Mouse (Mus musculus): ENCODE results near the gene Carmil3. TPM values are rescaled to one million over a fixed set of nuclear protein-coding genes. Genes with fewer than 3 reads are reported as not detected.

Carmil3 gene
- polyA plus RNA-seq, 1 experiment from 2014 or later, result 0.52 TPM

DNA sequence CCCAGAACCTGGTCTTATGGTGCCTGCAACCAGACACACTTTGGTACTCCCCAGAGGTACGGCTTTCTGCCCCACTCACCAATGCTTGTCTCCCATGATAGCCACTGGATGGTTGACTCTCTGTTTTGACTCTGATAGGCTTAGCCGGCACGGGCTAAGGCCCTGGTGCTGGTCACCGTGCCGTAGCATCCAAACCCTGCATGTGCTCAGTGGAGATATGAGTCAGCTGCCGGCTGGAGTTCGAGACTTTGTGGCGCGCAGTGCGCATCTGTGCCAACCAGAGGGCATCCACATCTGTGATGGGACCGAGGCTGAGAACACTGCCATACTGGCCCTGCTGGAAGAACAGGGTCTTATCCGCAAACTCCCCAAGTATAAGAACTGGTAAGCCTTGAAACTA, 51.8 kb downstream of the Carmil3 start:
- Histone ChIP-seq H3K36me3 (ENCODE audit: control insufficient read depth, insufficient read depth) (peaks cover 37% of the 10 kb centered on the region), H3K27ac (ENCODE audit: low read depth, low read length) (no peak overlapping the region), H3K4me2 (replicated peaks; ENCODE audit: low read depth) (no peak overlapping the region), H3K4me3 (ENCODE audit: low read depth, low read length) (no peak overlapping the region), H3K9ac (ENCODE audit: low read depth, low read length) (no peak overlapping the region), H3K27me3 (replicated peaks; ENCODE audit: control insufficient read depth, insufficient read depth, low read length) (no peaks in the 10 kb centered on the region), H3K4me1 (replicated peaks; ENCODE audit: control insufficient read depth, insufficient read depth, low read length) (peaks cover 4% of the 10 kb centered on the region; the same call in 1 of the 2 replicates), H3K9me3 (ENCODE audit: control insufficient read depth) (no peaks in the 10 kb centered on the region)
- no peak for ATAC-seq
- WGBS, result 98% methylated on average over 12 of the region's 12 CpGs
- no peak for TF ChIP-seq CTCF (IDR thresholded peaks at IDR 0.05; ENCODE audit: low read depth)

DNA sequence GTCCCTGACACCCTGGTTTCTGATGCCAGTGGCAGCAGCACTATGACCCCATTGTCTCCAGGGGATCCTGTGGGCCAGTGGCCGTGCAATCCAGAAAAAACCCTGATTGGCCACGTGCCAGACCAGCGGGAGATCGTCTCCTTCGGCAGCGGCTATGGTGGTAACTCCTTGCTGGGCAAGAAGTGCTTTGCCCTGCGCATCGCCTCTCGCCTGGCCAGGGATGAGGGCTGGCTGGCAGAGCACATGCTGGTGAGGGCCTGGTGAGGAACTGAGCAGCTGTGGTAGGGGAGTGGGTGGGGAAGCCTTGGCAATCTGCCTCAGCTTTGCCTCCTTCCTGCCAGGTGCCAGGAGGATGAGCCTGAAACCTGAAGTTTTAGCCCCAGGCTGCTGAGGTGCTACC, 53.9 kb downstream of the Carmil3 start:
- H3K4me3 ChIP-seq (ENCODE audit: low read depth, low read length), result no peak overlapping the region
- H3K27ac ChIP-seq (ENCODE audit: low read depth, low read length), result no peak overlapping the region
- no peaks in the 10 kb centered on the region for H3K9me3 ChIP-seq (ENCODE audit: control insufficient read depth)
- no peaks in the 10 kb centered on the region for H3K27me3 ChIP-seq (replicated peaks; ENCODE audit: control insufficient read depth, insufficient read depth, low read length)
- H3K4me2 ChIP-seq (replicated peaks; ENCODE audit: low read depth), result no peak overlapping the region
- no peak for TF ChIP-seq CTCF (IDR thresholded peaks at IDR 0.05; ENCODE audit: low read depth)
- ATAC-seq, result no peak
- 82% methylated on average over 9 of the region's 9 CpGs for WGBS
- no peak overlapping the region for H3K9ac ChIP-seq (ENCODE audit: low read depth, low read length)
- H3K4me1 ChIP-seq (replicated peaks; ENCODE audit: control insufficient read depth, insufficient read depth, low read length), result peaks cover 4% of the 10 kb centered on the region; the same call in 1 of the 2 replicates
- peaks cover 58% of the 10 kb centered on the region for H3K36me3 ChIP-seq (ENCODE audit: control insufficient read depth, insufficient read depth)

DNA sequence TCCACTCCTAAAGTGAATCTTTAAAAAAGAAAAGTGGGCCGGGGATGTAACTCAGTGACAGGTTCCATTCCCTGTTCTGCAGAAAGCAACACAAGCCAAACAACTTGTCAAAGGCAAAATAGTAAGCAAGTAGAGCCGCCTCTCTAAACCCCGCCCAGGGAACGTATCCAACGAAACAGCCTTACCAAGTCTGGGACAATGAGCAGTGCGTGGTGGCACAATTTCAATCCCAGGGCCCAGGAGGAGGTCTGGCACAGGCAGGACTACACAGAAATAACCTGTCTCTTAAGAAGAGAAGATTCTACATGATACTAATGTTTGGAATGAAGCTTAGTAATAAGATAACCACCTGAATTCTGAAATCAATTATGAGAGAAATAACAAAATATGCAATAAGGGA, 59.7 kb downstream of the Carmil3 start:
- no peak overlapping the region for H3K4me2 ChIP-seq (replicated peaks; ENCODE audit: low read depth)
- 88% methylated on average over 6 of the region's 6 CpGs for WGBS
- H3K4me1 ChIP-seq (replicated peaks; ENCODE audit: control insufficient read depth, insufficient read depth, low read length), result no peaks in the 10 kb centered on the region
- H3K27me3 ChIP-seq (replicated peaks; ENCODE audit: control insufficient read depth, insufficient read depth, low read length), result no peaks in the 10 kb centered on the region
- no peak overlapping the region for H3K4me3 ChIP-seq (ENCODE audit: low read depth, low read length)
- no peak for TF ChIP-seq CTCF (IDR thresholded peaks at IDR 0.05; ENCODE audit: low read depth)
- no peaks in the 10 kb centered on the region for H3K9me3 ChIP-seq (ENCODE audit: control insufficient read depth)
- no peak overlapping the region for H3K27ac ChIP-seq (ENCODE audit: low read depth, low read length)
- no peak for ATAC-seq
- no peak overlapping the region for H3K9ac ChIP-seq (ENCODE audit: low read depth, low read length)
- peaks cover 51% of the 10 kb centered on the region for H3K36me3 ChIP-seq (ENCODE audit: control insufficient read depth, insufficient read depth)

DNA sequence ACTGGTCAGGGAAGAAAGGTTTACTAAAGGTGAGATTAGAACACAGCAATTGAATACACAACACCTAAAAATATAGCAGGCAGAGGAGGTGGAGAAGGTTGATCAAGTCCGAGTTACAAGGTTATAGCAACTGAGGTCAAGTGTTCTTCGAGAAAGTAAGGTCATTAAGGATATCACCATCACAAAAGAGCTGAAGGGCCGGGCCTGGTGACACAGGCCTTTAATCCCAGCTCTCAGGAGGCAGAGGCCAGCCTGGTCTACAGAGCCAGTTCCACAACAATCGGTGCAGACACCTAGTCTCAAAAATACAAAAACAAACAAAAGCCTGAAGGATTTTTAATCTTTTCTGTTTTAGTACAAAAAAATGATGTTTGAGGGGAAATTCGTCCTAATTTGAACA, 60.9 kb downstream of the Carmil3 start:
- H3K4me1 ChIP-seq (replicated peaks; ENCODE audit: control insufficient read depth, insufficient read depth, low read length), result no peaks in the 10 kb centered on the region
- no peaks in the 10 kb centered on the region for H3K27me3 ChIP-seq (replicated peaks; ENCODE audit: control insufficient read depth, insufficient read depth, low read length)
- H3K9ac ChIP-seq (ENCODE audit: low read depth, low read length), result no peak overlapping the region
- no peaks in the 10 kb centered on the region for H3K9me3 ChIP-seq (ENCODE audit: control insufficient read depth)
- no peak overlapping the region for H3K4me3 ChIP-seq (ENCODE audit: low read depth, low read length)
- no peak overlapping the region for H3K27ac ChIP-seq (ENCODE audit: low read depth, low read length)
- no peak for TF ChIP-seq CTCF (IDR thresholded peaks at IDR 0.05; ENCODE audit: low read depth)
- peaks cover 42% of the 10 kb centered on the region for H3K36me3 ChIP-seq (ENCODE audit: control insufficient read depth, insufficient read depth)
- H3K4me2 ChIP-seq (replicated peaks; ENCODE audit: low read depth), result no peak overlapping the region
- ATAC-seq, result no peak
- WGBS, result 75% methylated on average over 5 of the region's 5 CpGs

DNA sequence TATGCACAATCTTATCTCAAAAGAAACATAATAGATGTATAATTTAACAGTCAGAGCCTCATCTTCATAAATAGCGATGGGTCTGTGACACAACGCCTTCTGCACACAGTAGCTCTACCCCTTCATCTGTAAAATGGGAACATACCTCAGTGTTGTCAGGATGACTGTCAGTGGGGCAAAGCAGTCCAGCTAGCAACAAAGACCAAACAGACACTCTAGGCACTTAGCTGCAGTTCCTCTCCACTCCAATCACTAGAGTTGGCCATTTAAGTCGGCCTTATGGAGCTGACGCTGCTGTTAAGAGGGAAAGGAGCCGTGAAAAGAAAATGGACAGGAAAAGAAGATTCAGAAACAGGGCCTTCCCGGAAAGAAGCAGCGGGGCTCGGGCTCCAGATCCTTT, 61.3 kb downstream of the Carmil3 start:
- H3K4me2 ChIP-seq (replicated peaks; ENCODE audit: low read depth), result no peak overlapping the region
- no peak overlapping the region for H3K27ac ChIP-seq (ENCODE audit: low read depth, low read length)
- H3K4me1 ChIP-seq (replicated peaks; ENCODE audit: control insufficient read depth, insufficient read depth, low read length), result no peaks in the 10 kb centered on the region
- no peak for TF ChIP-seq CTCF (IDR thresholded peaks at IDR 0.05; ENCODE audit: low read depth)
- no peak for ATAC-seq
- no peak overlapping the region for H3K4me3 ChIP-seq (ENCODE audit: low read depth, low read length)
- 92% methylated on average over 8 of the region's 8 CpGs for WGBS
- H3K9me3 ChIP-seq (ENCODE audit: control insufficient read depth), result no peaks in the 10 kb centered on the region
- peaks cover 38% of the 10 kb centered on the region for H3K36me3 ChIP-seq (ENCODE audit: control insufficient read depth, insufficient read depth)
- no peaks in the 10 kb centered on the region for H3K27me3 ChIP-seq (replicated peaks; ENCODE audit: control insufficient read depth, insufficient read depth, low read length)
- no peak overlapping the region for H3K9ac ChIP-seq (ENCODE audit: low read depth, low read length)

DNA sequence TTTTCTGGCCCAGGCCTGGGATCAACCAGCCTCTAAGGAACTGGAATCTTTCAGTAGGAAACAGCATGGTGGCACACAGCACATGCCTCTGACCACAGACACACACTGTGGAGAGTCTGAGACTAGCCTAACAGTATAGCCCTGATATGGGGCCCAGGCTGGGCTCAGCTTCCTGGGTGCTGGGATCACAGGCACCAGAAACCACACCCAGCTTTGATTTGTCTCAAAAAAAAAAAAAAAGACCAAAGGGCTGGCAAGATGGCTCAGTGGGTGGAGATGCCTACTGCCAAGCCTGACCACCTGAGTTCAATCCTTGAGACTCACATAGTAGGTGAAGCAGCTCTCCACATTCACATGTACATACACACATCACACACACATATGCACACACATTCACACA, 64.2 kb downstream of the Carmil3 start:
- Histone ChIP-seq H3K27me3 (replicated peaks; ENCODE audit: control insufficient read depth, insufficient read depth, low read length) (no peaks in the 10 kb centered on the region), H3K4me3 (ENCODE audit: low read depth, low read length) (no peak overlapping the region), H3K9me3 (ENCODE audit: control insufficient read depth) (no peaks in the 10 kb centered on the region), H3K36me3 (ENCODE audit: control insufficient read depth, insufficient read depth) (peaks cover 10% of the 10 kb centered on the region; the same call in 1 of the 2 replicates), H3K27ac (ENCODE audit: low read depth, low read length) (no peak overlapping the region), H3K4me1 (replicated peaks; ENCODE audit: control insufficient read depth, insufficient read depth, low read length) (no peaks in the 10 kb centered on the region), H3K4me2 (replicated peaks; ENCODE audit: low read depth) (no peak overlapping the region), H3K9ac (ENCODE audit: low read depth, low read length) (no peak overlapping the region)
- no peak for TF ChIP-seq CTCF (IDR thresholded peaks at IDR 0.05; ENCODE audit: low read depth)
- ATAC-seq, result no peak

DNA sequence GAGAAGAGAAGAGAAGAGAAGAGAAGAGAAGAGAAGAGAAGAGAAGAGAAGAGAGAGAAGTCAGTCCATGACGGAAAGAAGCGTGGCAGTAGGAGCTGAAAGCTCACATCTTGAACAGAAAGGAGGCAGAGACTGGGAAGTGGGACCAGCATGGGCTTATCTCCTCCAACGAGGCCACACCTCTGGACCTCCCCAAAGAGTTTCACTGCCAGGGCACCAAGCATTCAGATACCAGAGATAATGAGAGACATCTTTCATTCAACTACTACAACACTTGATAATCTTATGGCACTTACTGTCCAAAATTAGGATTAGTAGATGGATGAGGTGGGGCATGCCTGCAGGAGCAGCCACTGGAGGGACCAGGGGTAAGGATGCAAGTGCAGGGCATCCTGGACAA, 65.3 kb downstream of the Carmil3 start:
- no peak overlapping the region for H3K4me3 ChIP-seq (ENCODE audit: low read depth, low read length)
- WGBS, result 90% methylated on average over 3 of the region's 3 CpGs
- ATAC-seq, result no peak

More for the DNA sequence above, 65.3 kb downstream of the Carmil3 start:
- H3K9ac ChIP-seq (ENCODE audit: low read depth, low read length), result no peak overlapping the region
- H3K4me1 ChIP-seq (replicated peaks; ENCODE audit: control insufficient read depth, insufficient read depth, low read length), result no peaks in the 10 kb centered on the region
- H3K27me3 ChIP-seq (replicated peaks; ENCODE audit: control insufficient read depth, insufficient read depth, low read length), result no peaks in the 10 kb centered on the region
- peaks cover 7% of the 10 kb centered on the region; the same call in 1 of the 2 replicates for H3K36me3 ChIP-seq (ENCODE audit: control insufficient read depth, insufficient read depth)
- H3K9me3 ChIP-seq (ENCODE audit: control insufficient read depth), result no peaks in the 10 kb centered on the region
- no peak overlapping the region for H3K4me2 ChIP-seq (replicated peaks; ENCODE audit: low read depth)
- H3K27ac ChIP-seq (ENCODE audit: low read depth, low read length), result no peak overlapping the region
- TF ChIP-seq CTCF (IDR thresholded peaks at IDR 0.05; ENCODE audit: low read depth), result no peak

All from intestine, postnatal 0 days (tissue).